Mouse (Mus musculus): Measurements from ENCODE around the gene Zc3h7a. TPM values are rescaled to one million over a fixed set of nuclear protein-coding genes. Genes with fewer than 3 reads are reported as not detected.

Gene Zc3h7a
- total RNA-seq, 2 experiments from 2014 or later: 81.8 to 101 TPM

Small RNAs within 50 kb of the gene (microRNA-seq; reads per million reads assigned to microRNA genes)
- 15.1 reads per million, percentile 32 among the genes with 10 or more reads in this experiment for gene Gm23935

Other genes with a start within 250 kb of the Zc3h7a start
- gene Snn, start 115.4 kb downstream of the Zc3h7a start, total RNA-seq (2021): 100 to 1,000 TPM; 269 to 310 TPM
- gene Litaf, start 110.2 kb downstream of the Zc3h7a start, total RNA-seq (2021): 10 to 100 TPM; 12.1 to 13.8 TPM
- gene Txndc11, start 41.7 kb downstream of the Zc3h7a start, total RNA-seq (2021): 10 to 100 TPM; 39.4 to 39.7 TPM
- 10 to 100 TPM; 70.6 to 75.7 TPM for gene Rsl1d1, start 26.9 kb upstream of the Zc3h7a start, total RNA-seq (2021)
- gene Gspt1, start 77.9 kb upstream of the Zc3h7a start, total RNA-seq (2021): 100 to 1,000 TPM; 116 to 125 TPM
- not detected for gene Tnfrsf17, start 137.4 kb upstream of the Zc3h7a start, total RNA-seq (2021)
- gene Snx29, start 146.5 kb upstream of the Zc3h7a start, total RNA-seq (2021): 10 to 100 TPM; 46.2 to 46.6 TPM